Mouse (Mus musculus): Measurements from ENCODE around the gene Gm28230. TPM values are rescaled to one million over a fixed set of nuclear protein-coding genes. Genes with fewer than 3 reads are reported as not detected.

The Gm28230 gene
- not detected in 2 replicates for polyA plus RNA-seq (2014; fragmentation: Nextera tagmentation; extraction: Ambion mirVana)

- H3K9ac ChIP-seq (ENCODE audit: low read length) = no peak within 1 kb of the TSS
- H3K9me3 ChIP-seq (ENCODE audit: control insufficient read depth, low read length) = no peaks in the 10 kb centered on the region
- H3K27ac ChIP-seq (ENCODE audit: low read depth, low read length) = no peak within 1 kb of the TSS
- no peak within 1 kb of the TSS; the same call in 1 of the 2 replicates for H3K4me3 ChIP-seq (ENCODE audit: low read depth, low read length)
- H3K4me1 ChIP-seq (replicated peaks; ENCODE audit: control insufficient read depth, insufficient read depth, low read length) = peaks cover 4% of the 10 kb centered on the region; the same call in 1 of the 2 replicates
- WGBS = 2% methylated on average over 5 of the region's 5 CpGs
- ATAC-seq (replicated peaks; ENCODE audit: low FRiP score) (no peak), DNase-seq (ENCODE audit: low spot score) (no peak)
- peak within 1 kb of the TSS; percentile 21; the same call in 1 of the 2 replicates for H3K4me2 ChIP-seq (ENCODE audit: low read depth, low read length, severe bottlenecking)
- no peaks in the 10 kb centered on the region for H3K36me3 ChIP-seq (ENCODE audit: control insufficient read depth, insufficient read depth, low read length)
- peaks cover 98% of the 10 kb centered on the region for H3K27me3 ChIP-seq (ENCODE audit: control insufficient read depth, insufficient read depth, low read length)
Observed at GRCm38 (mm10) chr2:74726551-74726950, at the start of gene Gm28230. TSS of gene Gm28230 (plus strand) at chr2:74726728.

- no peak for ATAC-seq (replicated peaks; ENCODE audit: low FRiP score)
- Histone ChIP-seq H3K27me3 (ENCODE audit: control insufficient read depth, insufficient read depth, low read length) (peaks cover 100% of the 10 kb centered on the region), H3K9ac (ENCODE audit: low read length) (no peak overlapping the region), H3K4me1 (replicated peaks; ENCODE audit: control insufficient read depth, insufficient read depth, low read length) (peaks cover 6% of the 10 kb centered on the region; the same call in 1 of the 2 replicates), H3K9me3 (ENCODE audit: control insufficient read depth, low read length) (no peaks in the 10 kb centered on the region), H3K4me2 (ENCODE audit: low read depth, low read length, severe bottlenecking) (no peak overlapping the region), H3K27ac (ENCODE audit: low read depth, low read length) (no peak overlapping the region), H3K4me3 (ENCODE audit: low read depth, low read length) (no peak overlapping the region), H3K36me3 (ENCODE audit: control insufficient read depth, insufficient read depth, low read length) (no peaks in the 10 kb centered on the region)
- no peak for DNase-seq (ENCODE audit: low spot score)
- whole genome bisulfite sequencing = 9% methylated on average over 2 of the region's 2 CpGs
Observed at GRCm38 (mm10) chr2:74677106-74677505, 49.4 kb upstream of the Gm28230 start.

- ATAC-seq (replicated peaks; ENCODE audit: low FRiP score) (no peak), DNase-seq (ENCODE audit: low spot score) (peak; percentile 54)
- WGBS = 2% methylated on average over 15 of the region's 15 CpGs
- no peaks in the 10 kb centered on the region for H3K9me3 ChIP-seq (ENCODE audit: control insufficient read depth, low read length)
- H3K4me1 ChIP-seq (replicated peaks; ENCODE audit: control insufficient read depth, insufficient read depth, low read length) = peaks cover 5% of the 10 kb centered on the region; the same call in 1 of the 2 replicates
- H3K27me3 ChIP-seq (ENCODE audit: control insufficient read depth, insufficient read depth, low read length) = peaks cover 100% of the 10 kb centered on the region
- no peak within 1 kb of the TSS for H3K27ac ChIP-seq (ENCODE audit: low read depth, low read length)
- no peak within 1 kb of the TSS for H3K9ac ChIP-seq (ENCODE audit: low read length)
- H3K36me3 ChIP-seq (ENCODE audit: control insufficient read depth, insufficient read depth, low read length) = no peaks in the 10 kb centered on the region
- H3K4me2 ChIP-seq (ENCODE audit: low read depth, low read length, severe bottlenecking) = no peak within 1 kb of the TSS
- no peak within 1 kb of the TSS for H3K4me3 ChIP-seq (ENCODE audit: low read depth, low read length)
Observed at GRCm38 (mm10) chr2:74678891-74679595, 47.5 kb upstream of the Gm28230 start, which contains the start of gene Hoxd11. TSS of gene Hoxd11 (plus strand) at chr2:74679557.

GRCm38 (mm10) chr2:74679596-74679971 lies 46.9 kb upstream of the Gm28230 start:
- H3K4me3 ChIP-seq (ENCODE audit: low read depth, low read length) = no peak overlapping the region
- no peak for DNase-seq (ENCODE audit: low spot score)
- WGBS = under 1% methylated on average over 26 of the region's 26 CpGs
- no peak overlapping the region for H3K4me2 ChIP-seq (ENCODE audit: low read depth, low read length, severe bottlenecking)
- H3K9ac ChIP-seq (ENCODE audit: low read length) = no peak overlapping the region
- peaks cover 5% of the 10 kb centered on the region; the same call in 1 of the 2 replicates for H3K4me1 ChIP-seq (replicated peaks; ENCODE audit: control insufficient read depth, insufficient read depth, low read length)
- H3K9me3 ChIP-seq (ENCODE audit: control insufficient read depth, low read length) = no peaks in the 10 kb centered on the region
- H3K27ac ChIP-seq (ENCODE audit: low read depth, low read length) = no peak overlapping the region
- no peaks in the 10 kb centered on the region for H3K36me3 ChIP-seq (ENCODE audit: control insufficient read depth, insufficient read depth, low read length)
- H3K27me3 ChIP-seq (ENCODE audit: control insufficient read depth, insufficient read depth, low read length) = peaks cover 100% of the 10 kb centered on the region
- ATAC-seq (replicated peaks; ENCODE audit: low FRiP score) = no peak

- no peaks in the 10 kb centered on the region for H3K36me3 ChIP-seq (ENCODE audit: control insufficient read depth, insufficient read depth, low read length)
- H3K9me3 ChIP-seq (ENCODE audit: control insufficient read depth, low read length) = no peaks in the 10 kb centered on the region
- no peak overlapping the region for H3K4me3 ChIP-seq (ENCODE audit: low read depth, low read length)
- H3K27me3 ChIP-seq (ENCODE audit: control insufficient read depth, insufficient read depth, low read length) = peaks cover 100% of the 10 kb centered on the region
- no peak for ATAC-seq (replicated peaks; ENCODE audit: low FRiP score)
- 2% methylated on average over 22 of the region's 23 CpGs for WGBS
- no peak overlapping the region for H3K27ac ChIP-seq (ENCODE audit: low read depth, low read length)
- H3K4me2 ChIP-seq (ENCODE audit: low read depth, low read length, severe bottlenecking) = no peak overlapping the region
- peak; percentile 49 for DNase-seq (ENCODE audit: low spot score)
- no peak overlapping the region for H3K9ac ChIP-seq (ENCODE audit: low read length)
- H3K4me1 ChIP-seq (replicated peaks; ENCODE audit: control insufficient read depth, insufficient read depth, low read length) = peaks cover 5% of the 10 kb centered on the region; the same call in 1 of the 2 replicates
Observed at GRCm38 (mm10) chr2:74679980-74680379, 46.5 kb upstream of the Gm28230 start.

GRCm38 (mm10) chr2:74680561-74681398 lies 45.7 kb upstream of the Gm28230 start:
- ATAC-seq (replicated peaks; ENCODE audit: low FRiP score) (no peak), DNase-seq (ENCODE audit: low spot score) (peak; percentile 55)
- Histone ChIP-seq H3K27ac (ENCODE audit: low read depth, low read length) (no peak overlapping the region), H3K4me1 (replicated peaks; ENCODE audit: control insufficient read depth, insufficient read depth, low read length) (peaks cover 5% of the 10 kb centered on the region; the same call in 1 of the 2 replicates), H3K4me3 (ENCODE audit: low read depth, low read length) (no peak overlapping the region), H3K9me3 (ENCODE audit: control insufficient read depth, low read length) (no peaks in the 10 kb centered on the region), H3K36me3 (ENCODE audit: control insufficient read depth, insufficient read depth, low read length) (no peaks in the 10 kb centered on the region), H3K27me3 (ENCODE audit: control insufficient read depth, insufficient read depth, low read length) (peaks cover 100% of the 10 kb centered on the region), H3K4me2 (ENCODE audit: low read depth, low read length, severe bottlenecking) (no peak overlapping the region), H3K9ac (ENCODE audit: low read length) (no peak overlapping the region)
- 3% methylated on average over 21 of the region's 21 CpGs for WGBS

- Histone ChIP-seq H3K4me3 (ENCODE audit: low read depth, low read length) (0 out of 2 replicates have a peak overlapping the region, but pooled peaks have one; percentile 10), H3K4me1 (replicated peaks; ENCODE audit: control insufficient read depth, insufficient read depth, low read length) (peaks cover 5% of the 10 kb centered on the region; the same call in 1 of the 2 replicates), H3K27ac (ENCODE audit: low read depth, low read length) (no peak overlapping the region), H3K9me3 (ENCODE audit: control insufficient read depth, low read length) (no peaks in the 10 kb centered on the region), H3K9ac (ENCODE audit: low read length) (no peak overlapping the region), H3K27me3 (ENCODE audit: control insufficient read depth, insufficient read depth, low read length) (peaks cover 97% of the 10 kb centered on the region), H3K36me3 (ENCODE audit: control insufficient read depth, insufficient read depth, low read length) (no peaks in the 10 kb centered on the region), H3K4me2 (ENCODE audit: low read depth, low read length, severe bottlenecking) (no peak overlapping the region)
- peak; percentile 71 for DNase-seq (ENCODE audit: low spot score)
- WGBS = under 1% methylated on average over 77 of the region's 78 CpGs
- 0 out of 2 replicates have a peak, but pooled peaks have one; percentile 15 for ATAC-seq (replicated peaks; ENCODE audit: low FRiP score)
Observed at GRCm38 (mm10) chr2:74681594-74682531, 44.7 kb upstream of the Gm28230 start.

GRCm38 (mm10) chr2:74682796-74683195 lies 43.7 kb upstream of the Gm28230 start:
- ATAC-seq (replicated peaks; ENCODE audit: low FRiP score) (no peak), DNase-seq (ENCODE audit: low spot score) (peak; percentile 61)
- H3K27me3 ChIP-seq (ENCODE audit: control insufficient read depth, insufficient read depth, low read length) = peaks cover 97% of the 10 kb centered on the region
- under 1% methylated on average over 49 of the region's 51 CpGs for WGBS
- H3K36me3 ChIP-seq (ENCODE audit: control insufficient read depth, insufficient read depth, low read length) = no peaks in the 10 kb centered on the region
- H3K27ac ChIP-seq (ENCODE audit: low read depth, low read length) = no peak overlapping the region
- no peak overlapping the region for H3K9ac ChIP-seq (ENCODE audit: low read length)
- no peaks in the 10 kb centered on the region for H3K9me3 ChIP-seq (ENCODE audit: control insufficient read depth, low read length)
- peak overlapping the region; percentile 5; the same call in 1 of the 2 replicates for H3K4me3 ChIP-seq (ENCODE audit: low read depth, low read length)
- no peak overlapping the region for H3K4me2 ChIP-seq (ENCODE audit: low read depth, low read length, severe bottlenecking)
- peaks cover 5% of the 10 kb centered on the region; the same call in 1 of the 2 replicates for H3K4me1 ChIP-seq (replicated peaks; ENCODE audit: control insufficient read depth, insufficient read depth, low read length)

Measured in forebrain, embryonic 11.5 days (tissue).